Mouse (Mus musculus): ENCODE measurements around the gene Hoxb7. TPM values are rescaled to one million over a fixed set of nuclear protein-coding genes. Genes with fewer than 3 reads are reported as not detected.
A peak's percentile ranks its signal among the peaks of the same experiment; 100 is the strongest.

The Hoxb7 gene
- polyA plus RNA-seq, 1 experiment from 2014 or later, result 58.6 TPM

GRCm38 (mm10) chr11:96314671-96315343, 28.4 kb downstream of the Hoxb7 start:
- Histone ChIP-seq H3K9me3 (ENCODE audit: control insufficient read depth, low read length) (no peaks in the 10 kb centered on the region), H3K4me1 (ENCODE audit: control insufficient read depth, insufficient read depth, low read length) (peaks cover 40% of the 10 kb centered on the region), H3K4me2 (replicated peaks; ENCODE audit: low read depth, low read length) (peak overlapping the region; percentile 95), H3K27ac (ENCODE audit: low read depth, low read length) (peak overlapping the region; percentile 100), H3K4me3 (ENCODE audit: low read length) (peak overlapping the region; percentile 53), H3K36me3 (ENCODE audit: control insufficient read depth, insufficient read depth, low read length) (no peaks in the 10 kb centered on the region), H3K9ac (ENCODE audit: low read depth, low read length) (peak overlapping the region; percentile 99), H3K27me3 (ENCODE audit: control insufficient read depth, insufficient read depth, low read length) (no peaks in the 10 kb centered on the region)
- ATAC-seq (ENCODE audit: low FRiP score, low TSS enrichment), result no peak
- 4% methylated on average over 34 of the region's 34 CpGs for WGBS

DNA sequence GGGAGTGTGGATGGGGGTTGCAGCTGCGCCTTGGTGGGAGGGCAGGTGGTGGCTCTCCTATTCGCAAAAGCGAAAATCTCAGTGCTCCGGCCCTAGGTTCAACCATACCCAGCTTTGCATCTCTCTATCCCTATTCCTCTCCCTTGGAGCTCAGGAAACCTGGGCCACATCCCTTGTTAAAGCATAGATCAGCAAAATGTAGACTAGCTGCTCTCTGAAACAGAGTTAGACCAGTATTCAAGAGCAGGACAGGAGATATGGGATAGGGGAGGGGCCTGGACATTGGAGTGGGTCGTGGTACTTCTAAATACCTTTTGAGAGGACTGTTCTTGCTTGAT, 28.9 kb downstream of the Hoxb7 start:
- Histone ChIP-seq H3K36me3 (ENCODE audit: control insufficient read depth, insufficient read depth, low read length) (peaks cover 4% of the 10 kb centered on the region; the same call in 1 of the 2 replicates), H3K9ac (ENCODE audit: low read depth, low read length) (peak overlapping the region; percentile 99), H3K27me3 (ENCODE audit: control insufficient read depth, insufficient read depth, low read length) (no peaks in the 10 kb centered on the region), H3K27ac (ENCODE audit: low read depth, low read length) (peak overlapping the region; percentile 100), H3K4me3 (ENCODE audit: low read length) (peak overlapping the region; percentile 53), H3K9me3 (ENCODE audit: control insufficient read depth, low read length) (no peaks in the 10 kb centered on the region), H3K4me2 (replicated peaks; ENCODE audit: low read depth, low read length) (peak overlapping the region; percentile 95), H3K4me1 (ENCODE audit: control insufficient read depth, insufficient read depth, low read length) (peaks cover 43% of the 10 kb centered on the region)
- no peak for ATAC-seq (ENCODE audit: low FRiP score, low TSS enrichment)
- WGBS, result 8% methylated on average over 5 of the region's 5 CpGs

- Histone ChIP-seq H3K4me2 (replicated peaks; ENCODE audit: low read depth, low read length) (peak overlapping the region; percentile 95), H3K4me3 (ENCODE audit: low read length) (peak overlapping the region; percentile 53), H3K9me3 (ENCODE audit: control insufficient read depth, low read length) (no peaks in the 10 kb centered on the region), H3K36me3 (ENCODE audit: control insufficient read depth, insufficient read depth, low read length) (peaks cover 11% of the 10 kb centered on the region), H3K4me1 (ENCODE audit: control insufficient read depth, insufficient read depth, low read length) (peaks cover 49% of the 10 kb centered on the region), H3K27me3 (ENCODE audit: control insufficient read depth, insufficient read depth, low read length) (no peaks in the 10 kb centered on the region), H3K9ac (ENCODE audit: low read depth, low read length) (peak overlapping the region; percentile 99), H3K27ac (ENCODE audit: low read depth, low read length) (peak overlapping the region; percentile 100)
- 7% methylated on average over 18 of the region's 18 CpGs for WGBS
- no peak for ATAC-seq (ENCODE audit: low FRiP score, low TSS enrichment)
These were observed 30.5 kb downstream of the Hoxb7 start for GRCm38 (mm10) chr11:96316696-96317607.

DNA sequence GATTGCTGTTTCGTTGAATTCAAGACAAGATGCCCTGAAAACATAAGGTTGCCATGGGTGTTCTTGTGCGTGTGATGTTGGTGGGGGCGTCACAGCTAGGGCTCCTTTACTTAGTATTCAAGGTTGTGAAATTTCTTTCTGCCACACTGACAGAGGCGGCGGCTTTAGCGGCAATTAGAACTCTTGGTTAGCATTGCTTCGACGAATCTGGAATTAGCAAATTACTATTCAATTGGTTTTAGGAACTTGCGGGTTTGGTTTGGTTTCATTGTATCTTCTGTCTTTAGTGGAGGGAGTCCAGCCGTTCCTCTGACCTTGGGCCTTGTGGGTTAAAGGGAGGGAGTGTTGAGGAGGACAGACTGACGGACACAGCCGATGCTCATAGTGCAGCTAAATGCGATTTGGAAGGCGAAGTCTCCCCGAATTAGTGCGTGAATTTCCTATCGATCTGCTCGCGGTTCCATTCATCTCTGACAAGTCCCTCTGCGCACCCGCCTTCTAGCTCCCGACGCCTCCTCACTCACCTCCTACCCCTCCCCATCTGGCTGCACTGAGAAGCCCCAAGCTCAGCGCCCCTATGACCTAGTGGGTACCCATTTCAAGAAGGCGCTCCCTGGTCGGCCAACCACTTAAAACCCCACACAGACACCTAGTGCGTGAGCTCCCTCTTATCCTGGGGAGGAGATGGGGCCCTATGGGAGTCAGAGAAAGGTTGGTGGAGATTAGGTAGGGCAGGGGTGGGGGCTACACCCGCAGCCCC, 31.4 kb downstream of the Hoxb7 start, which contains the start of gene Hoxb4:
Gene Hoxb4, plus strand, starts transcription at position 660 of the 760 bp plus-strand sequence.
- peak within 1 kb of the TSS; percentile 53 for H3K4me3 ChIP-seq (ENCODE audit: low read length)
- H3K27me3 ChIP-seq (ENCODE audit: control insufficient read depth, insufficient read depth, low read length), result no peaks in the 10 kb centered on the region
- peaks cover 15% of the 10 kb centered on the region for H3K36me3 ChIP-seq (ENCODE audit: control insufficient read depth, insufficient read depth, low read length)
- peak within 1 kb of the TSS; percentile 95 for H3K4me2 ChIP-seq (replicated peaks; ENCODE audit: low read depth, low read length)
- peak within 1 kb of the TSS; percentile 100 for H3K27ac ChIP-seq (ENCODE audit: low read depth, low read length)
- peak within 1 kb of the TSS; percentile 99 for H3K9ac ChIP-seq (ENCODE audit: low read depth, low read length)
- 4% methylated on average over 28 of the region's 28 CpGs for WGBS
- ATAC-seq (ENCODE audit: low FRiP score, low TSS enrichment), result peak; percentile 3; the same call in 1 of the 2 replicates
- H3K9me3 ChIP-seq (ENCODE audit: control insufficient read depth, low read length), result no peaks in the 10 kb centered on the region
- H3K4me1 ChIP-seq (ENCODE audit: control insufficient read depth, insufficient read depth, low read length), result peaks cover 55% of the 10 kb centered on the region

- Histone ChIP-seq H3K27me3 (ENCODE audit: control insufficient read depth, insufficient read depth, low read length) (no peaks in the 10 kb centered on the region), H3K36me3 (ENCODE audit: control insufficient read depth, insufficient read depth, low read length) (peaks cover 15% of the 10 kb centered on the region), H3K4me1 (ENCODE audit: control insufficient read depth, insufficient read depth, low read length) (peaks cover 58% of the 10 kb centered on the region), H3K9me3 (ENCODE audit: control insufficient read depth, low read length) (no peaks in the 10 kb centered on the region), H3K4me3 (ENCODE audit: low read length) (peak overlapping the region; percentile 53), H3K4me2 (replicated peaks; ENCODE audit: low read depth, low read length) (peak overlapping the region; percentile 95), H3K27ac (ENCODE audit: low read depth, low read length) (peak overlapping the region; percentile 100), H3K9ac (ENCODE audit: low read depth, low read length) (peak overlapping the region; percentile 99)
- ATAC-seq (ENCODE audit: low FRiP score, low TSS enrichment), result peak; percentile 64
- under 1% methylated on average over 45 of the region's 45 CpGs for WGBS
These were observed 32.1 kb downstream of the Hoxb7 start for GRCm38 (mm10) chr11:96318368-96319070.

DNA sequence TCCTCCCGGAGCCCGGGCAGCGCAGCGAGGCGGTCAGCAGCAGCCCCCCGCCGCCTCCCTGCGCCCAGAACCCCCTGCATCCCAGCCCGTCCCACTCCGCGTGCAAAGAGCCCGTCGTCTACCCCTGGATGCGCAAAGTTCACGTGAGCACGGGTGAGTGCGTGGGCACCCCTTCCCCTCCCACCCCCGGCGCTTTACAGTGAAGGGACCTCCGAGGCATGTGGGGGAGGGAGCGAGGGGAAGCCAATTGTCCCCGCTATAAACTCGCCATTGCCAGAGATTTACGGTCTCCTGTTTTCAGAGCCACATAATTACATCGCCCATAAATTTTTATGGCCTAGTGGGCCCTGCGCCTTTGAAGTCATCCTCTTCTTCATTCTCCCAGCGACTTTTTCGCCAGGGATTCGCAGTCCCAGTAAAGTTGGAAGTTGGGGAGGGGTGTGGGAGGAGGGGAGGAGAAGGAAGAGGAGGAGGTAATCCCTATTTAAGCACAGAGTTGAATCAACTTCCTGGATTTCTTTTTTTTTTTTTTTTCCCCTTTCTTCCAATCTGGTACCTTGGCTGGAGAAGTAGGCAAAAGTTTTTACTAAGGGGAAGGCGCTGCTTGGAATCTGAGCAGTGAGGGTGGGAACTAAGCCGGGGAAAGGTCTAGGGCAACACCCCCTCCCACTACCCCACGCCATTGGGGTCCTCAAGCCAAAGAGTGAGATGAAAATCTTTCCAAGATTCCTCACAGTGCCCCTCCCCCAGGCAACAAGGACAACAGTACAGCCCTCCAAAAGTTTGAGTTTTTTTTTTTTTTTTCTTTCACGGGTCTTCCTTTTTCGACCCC, 32.9 kb downstream of the Hoxb7 start:
- peak; percentile 84 for ATAC-seq (ENCODE audit: low FRiP score, low TSS enrichment)
- no peaks in the 10 kb centered on the region for H3K27me3 ChIP-seq (ENCODE audit: control insufficient read depth, insufficient read depth, low read length)
- H3K4me1 ChIP-seq (ENCODE audit: control insufficient read depth, insufficient read depth, low read length), result peaks cover 59% of the 10 kb centered on the region
- peak overlapping the region; percentile 53 for H3K4me3 ChIP-seq (ENCODE audit: low read length)
- no peaks in the 10 kb centered on the region for H3K9me3 ChIP-seq (ENCODE audit: control insufficient read depth, low read length)
- H3K27ac ChIP-seq (ENCODE audit: low read depth, low read length), result peak overlapping the region; percentile 100
- peak overlapping the region; percentile 95 for H3K4me2 ChIP-seq (replicated peaks; ENCODE audit: low read depth, low read length)
- WGBS, result 1% methylated on average over 30 of the region's 34 CpGs
- peak overlapping the region; percentile 99 for H3K9ac ChIP-seq (ENCODE audit: low read depth, low read length)
- peaks cover 15% of the 10 kb centered on the region for H3K36me3 ChIP-seq (ENCODE audit: control insufficient read depth, insufficient read depth, low read length)

- Histone ChIP-seq H3K4me2 (replicated peaks; ENCODE audit: low read depth, low read length) (peak overlapping the region; percentile 95), H3K4me1 (ENCODE audit: control insufficient read depth, insufficient read depth, low read length) (peaks cover 65% of the 10 kb centered on the region), H3K9me3 (ENCODE audit: control insufficient read depth, low read length) (no peaks in the 10 kb centered on the region), H3K9ac (ENCODE audit: low read depth, low read length) (peak overlapping the region; percentile 99), H3K27ac (ENCODE audit: low read depth, low read length) (peak overlapping the region; percentile 100), H3K4me3 (ENCODE audit: low read length) (peak overlapping the region; percentile 53), H3K27me3 (ENCODE audit: control insufficient read depth, insufficient read depth, low read length) (no peaks in the 10 kb centered on the region), H3K36me3 (ENCODE audit: control insufficient read depth, insufficient read depth, low read length) (peaks cover 15% of the 10 kb centered on the region)
- ATAC-seq (ENCODE audit: low FRiP score, low TSS enrichment), result no peak
- under 1% methylated on average over 29 of the region's 29 CpGs for WGBS
These were observed 33.5 kb downstream of the Hoxb7 start for GRCm38 (mm10) chr11:96319910-96320309.

All from kidney, embryonic 14.5 days (tissue).